Mouse (Mus musculus): ENCODE results near the gene Rnase2a. TPM values are rescaled to one million over a fixed set of nuclear protein-coding genes. Genes with fewer than 3 reads are reported as not detected.
"Not testable (repeated sequence)": the region's sequence is repeated elsewhere in the genome, so short reads cannot be mapped to it uniquely, and the experiment has no call there.

Gene Rnase2a
- total and polyA plus RNA-seq, 3 experiments: not detected

DNA sequence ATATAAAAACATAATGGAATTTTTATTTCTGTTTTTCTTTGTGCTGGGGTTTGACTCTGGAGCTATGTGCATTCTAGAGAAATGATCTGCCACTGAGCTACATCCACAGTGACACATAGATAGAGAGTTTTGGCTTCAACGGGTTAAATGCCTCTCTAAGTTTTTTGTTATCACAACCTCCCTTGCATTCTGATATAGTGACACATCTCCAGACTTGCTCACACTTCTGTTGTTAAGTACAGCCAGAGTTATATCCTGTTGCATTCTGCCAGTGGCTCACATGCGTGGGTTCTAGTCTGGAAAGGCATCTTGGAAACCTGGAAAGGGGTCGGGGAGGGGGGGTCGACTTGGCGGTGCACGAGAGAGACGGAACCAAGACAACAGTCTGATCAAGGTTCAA is 3.8 kb upstream of the Rnase2a start:
- TF ChIP-seq RAD21 (IDR thresholded peaks at IDR 0.05; ENCODE audit: low read depth, low read length) (no peak), ETS1 (conservative IDR thresholded peaks at IDR 0.05; ENCODE audit: low read depth, low read length) (no peak), NELFE (IDR thresholded peaks at IDR 0.05; ENCODE audit: low read depth, low read length) (no peak), ZC3H11A (IDR thresholded peaks at IDR 0.05; ENCODE audit: low read depth, low read length) (no peak)
- DNase-seq (ENCODE audit: extremely low read depth): no peak
- Histone ChIP-seq H3K4me2 (ENCODE audit: insufficient read depth, low read depth, poor library complexity, severe bottlenecking) (no peak overlapping the region), H3K9me3 (replicated peaks; ENCODE audit: low read length) (no peaks in the 10 kb centered on the region), H3K36me3 (replicated peaks in 1 of 2; ENCODE audit: control insufficient read depth in 1 of 2, insufficient read depth in 1 of 2, low read length in 1 of 2) (no peaks in the 10 kb centered on the region), H3K27ac (ENCODE audit: insufficient read depth, low read depth) (no peak overlapping the region), H3K4me1 (ENCODE audit: control insufficient read depth in 1 of 2, insufficient read depth in 2 of 2) (peaks cover 2 to 7% of the 10 kb centered on the region in 2 experiments; a peak in 2 of 4 replicates), H3K79me2 (replicated peaks; ENCODE audit: control insufficient read depth, extremely low read depth, insufficient read depth, poor library complexity, severe bottlenecking) (no peaks in the 10 kb centered on the region), H3K27me3 (replicated peaks) (no peaks in the 10 kb centered on the region), H3K9ac (ENCODE audit: insufficient read depth, low read depth) (no peak overlapping the region), H3K4me3 (replicated peaks in 1 of 3; ENCODE audit: low read depth in 2 of 3, low read length in 2 of 3, poor library complexity in 1 of 3) (no peak overlapping the region)
- in situ Hi-C loops (cut with MboI; ENCODE audit: low pct_ligation_motif_present, low pct_unique_long_range_greater_than_20kb, low sequenced_read_pairs): loop anchor here (25.0 kb wide), 1 partner anchor 447 kb away; the partner anchor contains the start of genes Ccnb1ip1 and Parp2
- dilution Hi-C loops (cut with MboI; ENCODE audit: extremely low pct_ligation_motif_present, extremely low pct_unique_long_range_greater_than_20kb, low sequenced_read_pairs): no loop called here

DNA sequence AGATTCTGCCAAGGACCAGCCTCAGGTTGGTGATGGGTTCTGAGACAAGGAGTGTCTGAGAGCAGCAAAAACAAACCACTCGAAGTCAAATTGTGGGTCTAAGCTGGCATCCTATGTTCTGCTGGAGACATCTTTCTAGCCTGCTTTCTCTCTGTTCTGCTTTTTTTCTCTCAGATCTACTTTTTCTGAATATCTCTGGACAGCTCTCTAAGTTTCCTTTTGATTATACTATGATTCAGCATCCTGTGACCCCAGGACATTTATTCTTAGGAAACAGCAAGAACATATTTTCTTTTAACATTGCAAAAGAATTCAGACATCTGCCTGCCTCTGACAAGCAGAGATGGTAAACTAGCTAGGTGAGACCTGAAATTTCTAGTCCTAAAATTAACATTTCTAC is 2.3 kb downstream of the Rnase2a start:
- in situ Hi-C loops (cut with MboI; ENCODE audit: low pct_ligation_motif_present, low pct_unique_long_range_greater_than_20kb, low sequenced_read_pairs) (loop anchor here (5.0 to 25.0 kb wide), 2 partner anchors 81 to 441 kb away; partner anchors contain the start of genes Ccnb1ip1 and Parp2), dilution Hi-C loops (cut with MboI; ENCODE audit: extremely low pct_ligation_motif_present, extremely low pct_unique_long_range_greater_than_20kb, low sequenced_read_pairs) (no loop called here)
- peak overlapping the region; percentile 44; the same call in 1 of the 2 replicates for H3K9ac ChIP-seq (ENCODE audit: insufficient read depth, low read depth)
- no peaks in the 10 kb centered on the region for H3K9me3 ChIP-seq (replicated peaks; ENCODE audit: low read length)
- H3K27ac ChIP-seq (ENCODE audit: insufficient read depth, low read depth): peak overlapping the region; percentile 64
- H3K79me2 ChIP-seq (replicated peaks; ENCODE audit: control insufficient read depth, extremely low read depth, insufficient read depth, poor library complexity, severe bottlenecking): no peaks in the 10 kb centered on the region
- H3K4me1 ChIP-seq (ENCODE audit: control insufficient read depth in 1 of 2, insufficient read depth in 2 of 2): peaks cover 28 to 58% of the 10 kb centered on the region in 2 experiments
- H3K36me3 ChIP-seq (replicated peaks in 1 of 2; ENCODE audit: control insufficient read depth in 1 of 2, insufficient read depth in 1 of 2, low read length in 1 of 2): no peaks in the 10 kb centered on the region
- H3K4me3 ChIP-seq (replicated peaks in 1 of 3; ENCODE audit: low read depth in 2 of 3, low read length in 2 of 3, poor library complexity in 1 of 3): no peak overlapping the region
- no peak for DNase-seq (ENCODE audit: extremely low read depth)
- no peak for TF ChIP-seq ZKSCAN1 (IDR thresholded peaks at IDR 0.05; ENCODE audit: borderline replicate concordance, low read depth, low read length)
- TF ChIP-seq MAX (IDR thresholded peaks at IDR 0.05; ENCODE audit: low read length): no peak
- TF ChIP-seq IRF4 (IDR thresholded peaks at IDR 0.05; ENCODE audit: low read depth, low read length): peak; percentile 74; the same call in 1 of the 2 replicates
- no peak for TF ChIP-seq BHLHE40 (IDR thresholded peaks at IDR 0.05; ENCODE audit: low read depth, low read length)
- no peak for TF ChIP-seq RCOR1 (conservative IDR thresholded peaks at IDR 0.05; ENCODE audit: low read depth, low read length)
- 0 out of 2 replicates have a peak, but pooled peaks have one; percentile 2 for TF ChIP-seq JUN (IDR thresholded peaks at IDR 0.05; ENCODE audit: insufficient read depth, low read depth, low read length)
- no peak for TF ChIP-seq NRF1 (IDR thresholded peaks at IDR 0.05; ENCODE audit: low read depth, low read length)
- TF ChIP-seq EP300 (IDR thresholded peaks at IDR 0.05; ENCODE audit: low read length): peak; percentile 81
- no peak for TF ChIP-seq MXI1 (IDR thresholded peaks at IDR 0.05; ENCODE audit: low read depth, low read length)
- no peak for TF ChIP-seq RAD21 (IDR thresholded peaks at IDR 0.05; ENCODE audit: low read depth, low read length)
- TF ChIP-seq POLR2AphosphoS2 (IDR thresholded peaks at IDR 0.05; ENCODE audit: low read depth, low read length): no peak
- TF ChIP-seq USF1 (IDR thresholded peaks at IDR 0.05; ENCODE audit: low read depth, low read length): no peak
- TF ChIP-seq TBP (conservative IDR thresholded peaks at IDR 0.05; ENCODE audit: low read depth, low read length): no peak
- peak overlapping the region; percentile 31; the same call in 1 of the 2 replicates for H3K4me2 ChIP-seq (ENCODE audit: insufficient read depth, low read depth, poor library complexity, severe bottlenecking)
- no peaks in the 10 kb centered on the region for H3K27me3 ChIP-seq (replicated peaks)

DNA sequence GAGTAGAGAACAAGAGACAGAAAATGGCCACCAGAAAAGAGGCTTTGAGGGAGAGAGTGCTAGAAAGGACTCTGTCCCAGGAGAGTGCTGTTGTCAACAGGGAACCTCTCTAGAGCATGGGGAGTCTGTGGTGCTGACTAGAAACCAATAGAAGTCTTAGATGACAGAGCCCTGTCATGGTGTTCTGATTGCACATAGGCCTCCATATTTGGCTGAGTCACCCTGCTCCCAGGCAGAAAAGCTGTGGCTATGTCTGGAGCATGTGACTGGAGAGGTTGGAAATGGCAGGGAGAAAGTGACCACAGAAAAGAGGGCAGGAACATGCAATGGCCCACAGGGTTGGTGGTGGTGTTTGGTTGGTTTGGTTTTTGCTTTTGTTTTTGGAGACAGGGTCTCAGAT is 3.7 kb downstream of the Rnase2a start:
- H3K36me3 ChIP-seq (replicated peaks in 1 of 2; ENCODE audit: control insufficient read depth in 1 of 2, insufficient read depth in 1 of 2, low read length in 1 of 2); H3K4me3 ChIP-seq (replicated peaks in 1 of 3; ENCODE audit: low read depth in 2 of 3, low read length in 2 of 3, poor library complexity in 1 of 3); H3K9ac ChIP-seq (ENCODE audit: insufficient read depth, low read depth); H3K4me2 ChIP-seq (ENCODE audit: insufficient read depth, low read depth, poor library complexity, severe bottlenecking); H3K9me3 ChIP-seq (replicated peaks; ENCODE audit: low read length); H3K27ac ChIP-seq (ENCODE audit: insufficient read depth, low read depth); H3K27me3 ChIP-seq (replicated peaks); H3K79me2 ChIP-seq (replicated peaks; ENCODE audit: control insufficient read depth, extremely low read depth, insufficient read depth, poor library complexity, severe bottlenecking); dilution Hi-C loops (cut with MboI; ENCODE audit: extremely low pct_ligation_motif_present, extremely low pct_unique_long_range_greater_than_20kb, low sequenced_read_pairs); DNase-seq (ENCODE audit: extremely low read depth): not testable (repeated sequence)
- in situ Hi-C loops (cut with MboI; ENCODE audit: low pct_ligation_motif_present, low pct_unique_long_range_greater_than_20kb, low sequenced_read_pairs): loop anchor here (5.0 to 25.0 kb wide), 2 partner anchors 80 to 440 kb away; partner anchors contain the start of genes Ccnb1ip1 and Parp2
- H3K4me1 ChIP-seq (ENCODE audit: control insufficient read depth in 1 of 2, insufficient read depth in 2 of 2): peaks cover 28 to 68% of the 10 kb centered on the region in 2 experiments

Data from CH12.LX (cell line).